Mouse (Mus musculus) fat pad, adult 2 months (tissue): ENCODE measurements around the gene Ddc.

ENCODE experiments used
- DNase-seq: peaks from one replicate; pipeline ENCODE4 v3.0.0-alpha.2; 2011; ENCODE audit warnings: low read depth, low spot score; ENCODE audit errors: extremely low read depth

Ddc gene

GRCm38 (mm10) chr11:11897645-11898357 lies at the start of gene Ddc:
Ddc (minus strand) TSS chr11:11898144.
- no peak for DNase-seq

GRCm38 (mm10) chr11:11945766-11946165 lies 47.8 kb upstream of the Ddc start:
- DNase-seq: no peak

DNA sequence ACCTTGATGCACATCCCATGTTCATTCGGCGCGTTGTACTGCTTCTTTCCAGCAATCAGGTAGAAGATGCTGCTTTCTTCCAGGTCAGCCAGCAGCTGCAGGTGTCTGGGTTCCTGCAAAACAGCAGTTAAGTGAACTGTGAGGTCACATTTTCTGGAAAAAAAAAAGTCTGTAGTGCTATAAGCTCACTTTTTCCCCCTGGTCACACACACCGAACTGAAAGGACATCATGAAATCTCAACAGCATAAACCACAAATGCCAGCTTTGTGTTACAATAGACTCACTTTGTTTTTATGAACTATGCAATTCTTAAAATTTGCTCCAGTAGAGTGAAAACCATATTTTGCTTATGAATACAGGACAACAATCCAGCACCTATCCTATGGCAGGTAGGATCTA lies 46.9 kb upstream of the Ddc start:
- DNase-seq: no peak

GRCm38 (mm10) chr11:11944082-11944349 lies 46.1 kb upstream of the Ddc start:
- DNase-seq: no peak

DNA sequence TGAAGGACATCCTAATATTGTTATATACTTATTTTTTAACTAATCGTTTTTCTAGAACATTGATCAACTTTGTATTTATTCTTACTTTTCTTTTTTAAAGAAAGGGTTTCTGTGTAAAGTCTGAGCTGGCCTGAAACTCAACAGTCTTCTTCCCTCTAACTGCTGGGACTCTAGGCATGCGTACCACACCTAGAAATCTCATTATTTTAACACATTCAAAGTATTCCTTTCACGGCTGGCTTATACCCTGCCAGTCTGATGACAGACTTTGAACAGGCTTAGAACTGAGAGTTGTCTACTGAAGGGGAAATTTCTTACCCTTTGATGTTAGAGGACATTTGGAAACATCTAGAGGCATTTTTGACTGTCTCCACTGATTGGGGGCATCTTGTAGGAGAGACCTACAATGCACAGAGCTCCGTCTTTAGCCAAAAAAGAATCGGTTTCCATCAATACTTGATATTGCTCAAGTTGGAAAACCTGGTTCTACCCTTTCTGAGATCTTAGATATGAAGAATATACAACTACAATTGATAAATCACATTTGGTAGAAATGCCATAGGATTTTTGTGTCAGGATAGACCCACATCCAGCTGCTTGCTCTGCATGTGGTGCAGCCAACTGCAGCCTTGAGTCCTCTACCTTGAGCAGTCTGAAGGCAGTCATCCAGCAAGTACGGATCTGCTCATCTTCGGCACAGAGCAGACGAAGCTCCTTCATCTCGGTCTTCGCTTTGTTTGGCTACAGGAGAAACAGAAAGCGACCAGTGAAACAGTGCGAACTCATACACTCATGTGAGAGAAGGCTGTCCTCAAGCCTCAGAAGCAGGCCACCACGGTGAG lies 45.5 kb upstream of the Ddc start:
- DNase-seq: no peak

- no peak for DNase-seq
Measured at GRCm38 (mm10) chr11:11942320-11943217, 44.6 kb upstream of the Ddc start.

- no peak for DNase-seq
Measured at GRCm38 (mm10) chr11:11940833-11941681, 43.1 kb upstream of the Ddc start.

- no peak for DNase-seq
Measured at GRCm38 (mm10) chr11:11939611-11940010, 41.7 kb upstream of the Ddc start.

GRCm38 (mm10) chr11:11938591-11938990 lies 40.6 kb upstream of the Ddc start:
- DNase-seq: no peak

- no peak for DNase-seq
Measured at GRCm38 (mm10) chr11:11937340-11938030, 39.5 kb upstream of the Ddc start.

DNA sequence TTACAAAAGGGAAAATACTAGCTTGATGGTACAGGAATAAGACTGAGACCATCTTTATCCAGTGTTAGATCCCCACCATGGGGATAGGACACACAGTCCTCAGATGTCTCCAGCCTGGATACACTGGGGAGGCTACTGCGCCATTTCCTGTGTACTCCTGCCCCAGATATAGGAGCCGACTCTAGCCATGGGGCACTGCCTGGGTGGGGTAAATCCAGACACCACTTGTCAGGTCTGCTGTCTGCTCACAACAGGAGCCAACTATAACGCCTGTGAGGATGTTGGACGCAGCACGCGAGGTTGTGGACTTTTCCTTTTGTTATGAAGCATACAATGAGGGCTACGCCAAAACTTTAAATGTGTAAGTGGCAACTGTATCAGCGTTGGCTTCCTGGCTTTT lies 36.9 kb upstream of the Ddc start:
- no peak for DNase-seq

- DNase-seq: no peak
Measured at GRCm38 (mm10) chr11:11932102-11932789, 34.3 kb upstream of the Ddc start.

- no peak for DNase-seq
Measured at GRCm38 (mm10) chr11:11931688-11932087, 33.7 kb upstream of the Ddc start.

- no peak for DNase-seq
Measured at GRCm38 (mm10) chr11:11930527-11930926, 32.6 kb upstream of the Ddc start.

- DNase-seq: no peak
Measured at GRCm38 (mm10) chr11:11929059-11929458, 31.1 kb upstream of the Ddc start.

- peak; percentile 51 for DNase-seq
Measured at GRCm38 (mm10) chr11:11928586-11928985, 30.6 kb upstream of the Ddc start.

- no peak for DNase-seq
Measured at GRCm38 (mm10) chr11:11923900-11924299, 26.0 kb upstream of the Ddc start.

DNA sequence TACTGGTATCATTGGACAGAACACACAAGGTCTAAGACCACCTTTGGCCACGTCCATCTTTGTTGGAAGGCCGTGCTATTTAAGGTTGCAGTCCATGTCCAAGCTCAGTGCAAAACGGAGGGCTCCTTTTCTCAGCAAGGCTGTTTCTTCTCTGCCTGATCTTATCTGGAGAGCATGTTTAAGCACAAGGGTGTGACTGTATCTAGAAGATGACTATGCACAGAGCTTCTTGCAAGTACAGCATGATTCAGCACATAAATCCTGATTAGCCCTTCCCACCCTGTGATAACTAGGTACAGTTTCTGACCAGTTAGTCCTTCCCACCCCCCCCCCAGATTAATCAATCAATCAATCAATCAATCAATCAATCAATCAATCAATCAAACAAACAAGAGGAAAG lies 25.4 kb upstream of the Ddc start:
- no peak for DNase-seq

GRCm38 (mm10) chr11:11922106-11922505 lies 24.2 kb upstream of the Ddc start:
- DNase-seq: no peak
